Mouse (Mus musculus): ENCODE data around the gene Sox12.

GRCm38 (mm10) chr2:152359616-152360015 lies 38.2 kb downstream of the Sox12 start:
- TF ChIP-seq POLR2A (IDR thresholded peaks at IDR 0.05; ENCODE audit: borderline replicate concordance, insufficient read depth, low read length) = no peak
- no peak for TF ChIP-seq CTCF (IDR thresholded peaks at IDR 0.05; ENCODE audit: borderline replicate concordance, insufficient read depth, low read depth, low read length)

Data from cerebellum, adult 2 months (tissue).